Mouse (Mus musculus): ENCODE measurements around the gene Olfr670. TPM values are rescaled to one million over a fixed set of nuclear protein-coding genes. Genes with fewer than 3 reads are reported as not detected.
"Not testable (repeated sequence)": the region's sequence is repeated elsewhere in the genome, so short reads cannot be mapped to it uniquely, and the experiment has no call there.

Gene Olfr670
- total RNA-seq (2017) = not detected in 2 replicates

DNA sequence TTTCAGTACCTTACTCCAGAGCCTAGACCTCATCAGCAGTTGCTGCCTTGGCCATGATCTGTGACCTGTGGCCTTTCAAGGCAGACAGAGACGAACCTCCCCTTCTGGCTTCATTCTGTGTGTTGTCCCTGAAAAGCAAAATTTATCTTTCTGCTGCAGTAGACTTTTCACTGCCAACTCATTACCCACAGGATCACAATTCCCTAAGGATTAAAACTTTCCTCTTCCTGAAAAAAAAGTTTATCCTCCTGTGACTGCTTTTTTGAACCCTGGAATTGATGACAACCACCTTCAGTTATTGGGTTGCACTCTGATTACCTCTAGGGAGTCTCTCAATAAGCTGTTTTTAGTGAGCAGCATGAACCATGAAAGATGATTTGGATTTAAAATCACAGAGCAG is at the start of gene Olfr670:
Gene Olfr670, minus strand, starts transcription at position 101 of the 400 bp plus-strand sequence.
- no peak for ATAC-seq (ENCODE audit: extremely low read depth, insufficient number of reproducible peaks, low FRiP score, poor library complexity, severe bottlenecking)

DNA sequence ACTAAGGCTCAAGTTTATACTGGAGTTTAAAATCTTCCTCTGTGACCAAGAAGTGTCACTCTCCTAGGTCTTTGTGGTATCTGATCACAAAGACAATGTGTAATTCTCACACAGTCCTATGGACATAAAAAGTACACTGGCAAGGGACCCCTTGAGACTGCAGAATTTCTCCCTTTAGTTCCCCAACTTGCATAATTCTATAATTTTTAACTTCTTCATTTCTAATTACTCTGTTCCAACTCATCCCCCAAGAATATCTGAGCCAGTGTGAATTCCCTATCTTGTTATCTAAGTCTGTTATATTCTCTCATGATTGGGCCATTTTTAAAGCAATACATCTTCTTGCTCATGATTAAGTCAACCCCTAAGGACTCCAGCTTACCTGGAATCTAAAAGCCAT is 39.5 kb upstream of the Olfr670 start, which contains the start of gene Olfr672:
Gene Olfr672, minus strand, starts transcription at position 101 of the 400 bp plus-strand sequence.
- no peak for ATAC-seq (ENCODE audit: extremely low read depth, insufficient number of reproducible peaks, low FRiP score, poor library complexity, severe bottlenecking)

DNA sequence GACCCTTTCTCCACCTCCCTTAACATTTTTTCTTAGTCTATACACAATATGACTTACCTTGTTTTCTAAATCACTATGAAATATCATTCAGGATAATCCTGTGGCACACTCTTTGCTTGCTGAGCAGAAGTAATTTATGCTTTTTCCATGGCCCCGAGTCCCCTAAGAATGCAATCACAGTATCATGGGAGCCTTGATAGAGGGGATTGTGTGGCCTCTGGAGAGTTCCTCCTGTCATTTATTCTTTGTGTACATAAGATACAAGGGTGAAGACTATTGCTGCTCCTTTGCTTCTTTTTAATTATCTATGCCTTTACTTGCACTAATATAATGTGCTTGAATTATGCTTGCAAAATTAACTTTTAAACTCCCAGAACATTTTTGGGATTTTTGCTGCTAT is 16.6 kb upstream of the Olfr670 start, which contains the start of gene Olfr671:
Gene Olfr671, minus strand, starts transcription at position 101 of the 400 bp plus-strand sequence.
- no peak for ATAC-seq (ENCODE audit: extremely low read depth, insufficient number of reproducible peaks, low FRiP score, poor library complexity, severe bottlenecking)

DNA sequence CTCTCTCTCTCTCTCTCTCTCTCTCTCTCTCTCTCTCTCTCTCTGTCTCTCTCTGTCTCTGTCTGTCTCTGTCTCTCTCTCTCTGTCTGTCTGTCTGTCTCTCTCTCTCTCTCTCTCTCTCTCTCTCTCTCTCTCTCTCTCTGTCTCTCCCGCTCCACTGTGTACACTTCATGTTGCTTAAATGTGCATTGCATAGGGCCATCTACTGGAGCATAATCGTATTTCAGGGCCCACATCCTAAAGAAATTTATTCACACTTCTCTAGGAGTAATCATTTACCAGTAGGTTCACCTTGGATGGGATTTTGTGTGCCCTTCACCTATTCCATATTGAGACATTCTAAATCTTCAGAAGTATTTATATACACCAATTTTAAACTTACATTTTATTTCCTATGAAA is 10.1 kb upstream of the Olfr670 start:
- not testable (repeated sequence) for ATAC-seq (ENCODE audit: extremely low read depth, insufficient number of reproducible peaks, low FRiP score, poor library complexity, severe bottlenecking)

GRCm38 (mm10) chr7:104950234-104950633 is 12.2 kb downstream of the Olfr670 start:
- ATAC-seq (ENCODE audit: extremely low read depth, insufficient number of reproducible peaks, low FRiP score, poor library complexity, severe bottlenecking) = peak; percentile 75; the same call in 1 of the 2 replicates

DNA sequence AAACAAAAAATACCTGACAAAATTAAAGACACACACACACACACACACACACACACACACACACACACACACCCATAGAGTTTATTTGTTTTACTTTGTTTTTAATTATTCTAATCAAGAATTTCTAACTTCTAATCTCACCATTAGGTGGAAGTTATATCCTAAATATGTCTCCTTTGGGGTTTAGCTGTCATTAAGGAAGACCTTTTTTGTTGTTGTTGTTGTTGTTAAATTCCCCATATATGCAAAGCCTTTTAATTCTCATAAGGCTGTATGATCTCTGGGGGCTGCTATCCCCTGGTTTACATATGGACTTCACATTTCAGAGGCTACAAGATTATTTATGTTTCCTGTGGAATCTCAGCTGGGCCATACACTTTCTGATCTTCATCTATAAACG is 28.5 kb downstream of the Olfr670 start, which contains the start of gene Olfr669:
Gene Olfr669, plus strand, starts transcription at position 301 of the 400 bp plus-strand sequence.
- ATAC-seq (ENCODE audit: extremely low read depth, insufficient number of reproducible peaks, low FRiP score, poor library complexity, severe bottlenecking) = no peak

GRCm38 (mm10) chr7:104927957-104928356 is 34.5 kb downstream of the Olfr670 start, which contains the start of gene Olfr668:
Olfr668 (minus strand) TSS chr7:104928057.
- ATAC-seq (ENCODE audit: extremely low read depth, insufficient number of reproducible peaks, low FRiP score, poor library complexity, severe bottlenecking) = no peak

DNA sequence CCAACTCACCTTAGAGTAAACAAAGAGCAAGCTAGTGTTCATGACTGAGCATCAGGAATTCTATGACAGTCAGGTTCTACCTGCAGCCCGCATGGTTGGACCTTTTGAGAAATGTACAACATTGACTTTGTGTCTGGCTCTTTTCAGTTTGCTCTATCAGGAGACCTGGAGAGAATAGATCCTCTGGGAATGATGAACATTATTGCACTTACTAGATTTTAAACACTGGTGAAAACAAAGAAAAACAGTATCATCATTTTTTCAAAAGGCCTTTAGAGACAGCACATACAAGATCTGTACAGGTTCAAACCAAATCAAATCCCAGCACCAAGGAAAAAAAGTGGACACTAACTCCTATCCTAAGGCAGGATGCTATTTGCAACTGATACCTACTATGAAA is 41.0 kb downstream of the Olfr670 start, which contains the start of gene Olfr667:
Gene Olfr667, minus strand, starts transcription at position 101 of the 400 bp plus-strand sequence.
- no peak for ATAC-seq (ENCODE audit: extremely low read depth, insufficient number of reproducible peaks, low FRiP score, poor library complexity, severe bottlenecking)

Other genes with a start within 250 kb of the Olfr670 start
- gene Usp17le, start 185.2 kb downstream of the Olfr670 start, total RNA-seq (2017) = not detected in 2 replicates
- gene Usp17lb, start 120.0 kb downstream of the Olfr670 start, total RNA-seq (2017) = not detected in 2 replicates
- gene Usp17la, start 105.6 kb downstream of the Olfr670 start, total RNA-seq (2017) = not detected in 2 replicates
- 0.12 TPM in 1 of 2 replicates, not detected in the other for gene Olfr665, start 84.6 kb downstream of the Olfr670 start, total RNA-seq (2017)
- gene Olfr666, start 66.7 kb downstream of the Olfr670 start, total RNA-seq (2017) = 0.70 TPM in 1 of 2 replicates, not detected in the other
- gene Olfr667, start 41.1 kb downstream of the Olfr670 start, total RNA-seq (2017) = not detected in 2 replicates
- gene Olfr668, start 34.6 kb downstream of the Olfr670 start, total RNA-seq (2017) = 0.12 TPM in 1 of 2 replicates, not detected in the other
- 0.35 TPM in 1 of 2 replicates, not detected in the other for gene Olfr669, start 28.4 kb downstream of the Olfr670 start, total RNA-seq (2017)
- gene Olfr671, start 16.5 kb upstream of the Olfr670 start, total RNA-seq (2017) = not detected in 2 replicates
- gene Olfr672, start 39.4 kb upstream of the Olfr670 start, total RNA-seq (2017) = not detected in 2 replicates
- not detected in 2 replicates for gene Olfr675, start 65.8 kb upstream of the Olfr670 start, total RNA-seq (2017)
- not detected in 2 replicates for gene Olfr676, start 70.1 kb upstream of the Olfr670 start, total RNA-seq (2017)
- not detected in 2 replicates for gene Olfr677, start 88.8 kb upstream of the Olfr670 start, total RNA-seq (2017)
- gene Olfr678, start 101.9 kb upstream of the Olfr670 start, total RNA-seq (2017) = 0.23 TPM in 1 of 2 replicates, not detected in the other
- gene Olfr679, start 118.6 kb upstream of the Olfr670 start, total RNA-seq (2017) = not detected in 2 replicates
- not detected in 2 replicates for gene Olfr680-ps1, start 130.2 kb upstream of the Olfr670 start, total RNA-seq (2017)
- gene Olfr681, start 154.2 kb upstream of the Olfr670 start, total RNA-seq (2017) = not detected in 2 replicates
- gene Olfr683, start 184.4 kb upstream of the Olfr670 start, total RNA-seq (2017) = not detected in 2 replicates
- gene Olfr684, start 201.0 kb upstream of the Olfr670 start, total RNA-seq (2017) = 0.25 TPM in 1 of 2 replicates, not detected in the other
- not detected in 2 replicates for gene Olfr685, start 223.4 kb upstream of the Olfr670 start, total RNA-seq (2017)
- gene Olfr686, start 244.9 kb upstream of the Olfr670 start, total RNA-seq (2017) = not detected in 2 replicates